Mouse (Mus musculus) cortical plate, adult 2 months (tissue): ENCODE results near the gene Zbtb3.

ENCODE experiments used
- CTCF ChIP-seq: fragments of 200-500 bp; IDR thresholded peaks from 2 replicates; pipeline ENCODE4 v1.5.1; 2011; ENCODE audit warnings: mild to moderate bottlenecking, control low read depth, low read length; ENCODE audit not compliant: insufficient read depth; ENCODE audit errors: extremely low read depth
- POLR2A ChIP-seq: fragments of 200-500 bp; IDR thresholded peaks from 2 replicates; pipeline ENCODE4 v1.6.1; 2011; ENCODE audit warnings: mild to moderate bottlenecking, low read length, control low read depth; ENCODE audit not compliant: insufficient read depth; ENCODE audit errors: extremely low read depth

DNA sequence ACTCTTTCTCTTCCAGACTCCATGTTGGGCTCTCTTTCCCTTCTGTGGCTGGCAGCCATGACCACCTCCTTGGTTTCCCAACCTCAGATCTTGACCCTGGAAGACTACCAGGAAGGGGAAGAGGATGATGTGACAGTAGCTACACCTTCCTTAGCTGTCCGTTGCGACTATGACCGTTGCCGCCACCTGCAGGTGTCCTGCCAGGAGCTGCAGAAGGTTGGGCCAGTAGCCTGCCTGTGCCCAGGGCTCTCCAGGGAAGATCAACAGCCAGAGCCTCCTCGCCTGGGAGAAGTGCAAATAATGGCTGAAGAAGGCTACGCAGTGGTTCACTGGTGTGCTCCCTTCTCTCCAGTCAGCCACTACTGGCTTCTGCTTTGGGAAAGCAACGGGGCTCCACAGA is 49.3 kb downstream of the Zbtb3 start:
- TF ChIP-seq CTCF (no peak), POLR2A (no peak)
